Mouse (Mus musculus) lung, embryonic 16.5 days (tissue): ENCODE data around the gene Rps24. TPM values are rescaled to one million over a fixed set of nuclear protein-coding genes. Genes with fewer than 3 reads are reported as not detected.
A peak's percentile ranks its signal among the peaks of the same experiment; 100 is the strongest.

Experiments used
- ATAC-seq: fragments of 200-750 bp; cut with Nextera tagmentation; 2 replicates; pipeline ENCODE4 v1.8.0; 2017; ENCODE audit warnings: low read depth, mild to moderate bottlenecking, moderate library complexity
- H3K27ac ChIP-seq: fragments of 300-500 bp; sonication (generic); 2 replicates; pipeline ENCODE4 v1.5.1; 2014; ENCODE audit warnings: mild to moderate bottlenecking, control low read depth, low read length
- H3K27me3 ChIP-seq: fragments of 300-500 bp; sonication (generic); 2 replicates; pipeline ENCODE4 v1.6.1; 2014; ENCODE audit warnings: low read depth, low read length, mixed read lengths; ENCODE audit not compliant: control insufficient read depth, insufficient read depth
- H3K36me3 ChIP-seq: fragments of 300-500 bp; sonication (generic); 2 replicates; pipeline ENCODE4 v1.6.1; 2014; ENCODE audit warnings: low read length; ENCODE audit not compliant: control insufficient read depth, insufficient read depth
- H3K4me1 ChIP-seq: fragments of 300-500 bp; sonication (generic); replicated peaks from 2 replicates; pipeline ENCODE4 v1.6.1; 2014; ENCODE audit warnings: low read length, mixed read lengths; ENCODE audit not compliant: control insufficient read depth, insufficient read depth
- H3K4me2 ChIP-seq: fragments of 300-500 bp; sonication (generic); 2 replicates; pipeline ENCODE4 v1.6.1; 2014; ENCODE audit warnings: low read depth, low read length, control low read depth
- H3K4me3 ChIP-seq: fragments of 300-500 bp; sonication (generic); 2 replicates; pipeline ENCODE4 v1.5.1; 2014; ENCODE audit warnings: mild to moderate bottlenecking, low read length, control low read depth
- H3K9ac ChIP-seq: fragments of 300-500 bp; sonication (generic); 2 replicates; pipeline ENCODE4 v1.6.1; 2014; ENCODE audit warnings: low read length, control low read depth
- H3K9me3 ChIP-seq: fragments of 300-500 bp; sonication (generic); 2 replicates; pipeline ENCODE4 v1.6.1; 2016; ENCODE audit warnings: low read length; ENCODE audit not compliant: control insufficient read depth
- WGBS: fragments of 180-500 bp; shearing (Covaris S2); extraction: QIAGEN DNeasy Blood & Tissue Kit; methylation state at CpG from one replicate; pipeline ENCODE4 v1.1.7; 2014; 5-methylcytosine and 5-hydroxymethylcytosine counted together
- polyA plus RNA-seq: library from polyadenylated mRNA; unstranded; fragments of >200 nt; fragmentation: Nextera tagmentation; extraction: Ambion mirVana; gene quantifications from 2 replicates; pipeline ENCODE4 v1.2.1, GENCODE M21; 2015

Rps24 gene
- polyA plus RNA-seq, 1 experiment from 2014 or later: 827 TPM

DNA sequence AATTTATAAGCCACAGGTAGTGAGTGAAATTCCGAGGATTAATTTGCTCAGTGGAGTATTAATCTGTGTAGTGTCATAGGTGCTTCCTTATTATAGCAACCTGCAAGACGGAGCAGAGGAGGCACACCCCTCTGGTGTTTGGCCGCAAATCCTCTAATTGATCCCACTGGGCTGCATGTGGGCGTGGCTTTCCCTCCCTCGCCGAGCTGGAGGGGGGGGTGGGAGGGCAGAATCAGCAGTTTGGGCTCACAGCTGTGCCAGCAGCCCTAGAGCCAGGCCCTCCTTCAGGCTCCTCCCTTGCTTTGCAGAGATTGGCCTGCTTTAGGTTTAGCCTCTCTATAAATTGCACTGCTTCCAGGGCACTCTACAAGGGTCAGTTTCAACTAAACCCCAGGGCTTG is 43.3 kb downstream of the Rps24 start:
- no peaks in the 10 kb centered on the region for H3K27me3 ChIP-seq
- ATAC-seq: peak; percentile 79; the same call in 1 of the 2 replicates
- no peak overlapping the region for H3K4me3 ChIP-seq
- H3K4me1 ChIP-seq: no peaks in the 10 kb centered on the region; the same call in 1 of the 2 replicates
- H3K9ac ChIP-seq: no peak overlapping the region
- no peak overlapping the region for H3K27ac ChIP-seq
- 17% methylated on average over 6 of the region's 6 CpGs for WGBS
- H3K36me3 ChIP-seq: no peaks in the 10 kb centered on the region
- no peak overlapping the region for H3K4me2 ChIP-seq
- no peaks in the 10 kb centered on the region for H3K9me3 ChIP-seq

DNA sequence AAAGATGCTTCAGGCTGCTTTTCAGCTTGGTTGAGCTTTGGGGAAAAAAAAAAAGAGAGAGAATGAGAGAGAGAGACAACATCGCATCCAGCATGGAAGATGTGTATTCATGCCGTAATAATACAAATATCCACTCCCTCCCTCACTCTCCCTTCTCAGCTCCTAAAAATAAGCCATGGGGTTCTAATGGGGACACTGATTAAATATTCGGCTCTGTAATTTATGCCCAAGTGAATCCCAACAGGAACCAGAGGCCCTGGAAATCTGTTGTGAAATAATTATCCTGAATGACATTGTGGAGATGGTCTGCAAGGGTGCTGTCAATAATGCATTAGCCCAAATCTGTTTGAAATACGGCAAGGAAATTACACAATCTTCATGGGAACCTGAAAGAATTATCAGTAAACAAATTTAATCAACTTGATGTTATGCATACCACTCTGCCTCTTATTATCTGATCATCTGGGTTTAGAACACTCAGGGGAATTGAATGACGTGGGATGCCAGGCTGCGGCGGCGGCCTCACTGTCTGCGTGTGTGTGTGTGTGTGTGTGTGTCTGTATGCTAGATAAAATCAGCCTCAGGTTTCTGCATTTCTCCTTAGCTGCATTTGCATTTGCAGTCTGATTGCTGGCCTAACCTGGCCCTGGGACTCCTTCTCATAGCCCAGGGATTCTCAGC is 48.1 kb downstream of the Rps24 start:
- Histone ChIP-seq H3K9ac (no peak overlapping the region), H3K27me3 (no peaks in the 10 kb centered on the region), H3K4me3 (no peak overlapping the region), H3K27ac (no peak overlapping the region), H3K4me2 (no peak overlapping the region), H3K9me3 (0 out of 2 replicates have a peak, but pooled peaks cover 5% of the 10 kb centered on the region), H3K36me3 (no peaks in the 10 kb centered on the region), H3K4me1 (no peaks in the 10 kb centered on the region; the same call in 1 of the 2 replicates)
- WGBS: 75% methylated on average over 9 of the region's 9 CpGs
- ATAC-seq: no peak

DNA sequence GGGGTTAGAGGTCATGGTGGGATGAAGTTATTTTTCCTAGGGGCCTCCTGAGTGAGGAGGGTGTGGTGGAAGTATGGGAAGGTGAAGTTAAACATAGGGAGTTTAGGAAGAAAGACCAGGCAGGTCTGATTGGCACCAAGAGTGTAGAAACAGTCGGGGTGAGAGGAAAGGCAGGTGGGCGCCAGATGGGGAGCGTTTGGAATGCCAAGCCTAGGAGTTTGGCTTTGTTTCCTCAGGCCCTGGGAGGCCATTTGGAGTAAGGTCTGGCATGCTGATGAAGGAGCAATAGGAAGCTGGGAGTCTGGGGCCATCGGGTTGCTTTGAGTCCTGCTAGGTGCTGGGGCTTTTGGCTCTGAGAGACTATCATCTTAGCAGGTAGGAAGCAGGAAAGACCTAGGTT is 56.0 kb downstream of the Rps24 start:
- H3K36me3 ChIP-seq: no peaks in the 10 kb centered on the region
- no peak for ATAC-seq
- H3K4me1 ChIP-seq: no peaks in the 10 kb centered on the region
- no peak overlapping the region for H3K4me2 ChIP-seq
- H3K9ac ChIP-seq: no peak overlapping the region
- no peak overlapping the region for H3K4me3 ChIP-seq
- 56% methylated on average over 4 of the region's 4 CpGs for WGBS
- H3K27ac ChIP-seq: no peak overlapping the region
- no peaks in the 10 kb centered on the region; the same call in 1 of the 2 replicates for H3K9me3 ChIP-seq
- H3K27me3 ChIP-seq: no peaks in the 10 kb centered on the region

DNA sequence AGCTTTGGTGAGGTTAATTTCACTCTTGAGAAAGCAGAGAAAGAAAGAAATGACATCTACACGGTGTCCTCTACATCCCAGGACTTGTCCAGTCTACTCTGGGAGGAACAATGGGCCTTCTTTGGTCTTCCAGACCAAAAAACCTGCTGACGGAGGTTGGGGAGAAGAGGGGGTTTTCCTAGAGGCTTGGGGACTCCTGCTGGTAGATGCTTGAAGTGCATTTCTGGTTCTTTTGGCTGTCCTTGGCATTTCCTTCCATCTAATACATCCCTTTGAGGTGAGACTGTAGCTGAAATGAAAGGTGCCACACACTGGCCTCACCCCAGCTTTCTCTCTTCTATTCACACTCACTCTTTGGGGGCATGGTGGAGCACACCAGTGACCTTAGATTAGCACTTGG is 57.1 kb downstream of the Rps24 start:
- H3K4me3 ChIP-seq: no peak overlapping the region
- H3K27me3 ChIP-seq: no peaks in the 10 kb centered on the region
- H3K36me3 ChIP-seq: no peaks in the 10 kb centered on the region
- no peaks in the 10 kb centered on the region for H3K4me1 ChIP-seq
- no peak overlapping the region for H3K9ac ChIP-seq
- no peak for ATAC-seq
- H3K4me2 ChIP-seq: no peak overlapping the region
- no peak overlapping the region for H3K27ac ChIP-seq
- no peaks in the 10 kb centered on the region; the same call in 1 of the 2 replicates for H3K9me3 ChIP-seq
- 34% methylated on average over 2 of the region's 2 CpGs for WGBS

Other genes starting within 250 kb of the Rps24 start
- gene Dlg5, start 241.2 kb upstream of the Rps24 start, polyA plus RNA-seq: 9.9 and 11.8 TPM in 2 replicates
- gene E330034G19Rik, start 193.9 kb upstream of the Rps24 start, polyA plus RNA-seq: not detected in 2 replicates
- gene Polr3a, start 67 bp upstream of the Rps24 start, polyA plus RNA-seq: 16.8 and 17.9 TPM in 2 replicates